Mouse (Mus musculus) erythroblast, embryonic 14.5 days (primary cell): ENCODE measurements around the gene Dpm1.

Experiments used
- GATA1 ChIP-seq: IDR thresholded peaks from 2 replicates; pipeline ENCODE4 v1.6.1; 2012; ENCODE audit warnings: low read length, inconsistent platforms, mixed read lengths
- TAL1 ChIP-seq: IDR thresholded peaks from 3 replicates; pipeline ENCODE4 v1.6.1; 2012; ENCODE audit warnings: low read length, inconsistent platforms, mixed read lengths

- TF ChIP-seq GATA1 (no peak), TAL1 (no peak)
These were observed at the start of gene Dpm1, which contains the start of the genes Gm20716 and Mocs3 for GRCm38 (mm10) chr2:168230026-168230728.
